8 mouse cellular contexts compared by ENCODE assay signal in the genomic region with DNA sequence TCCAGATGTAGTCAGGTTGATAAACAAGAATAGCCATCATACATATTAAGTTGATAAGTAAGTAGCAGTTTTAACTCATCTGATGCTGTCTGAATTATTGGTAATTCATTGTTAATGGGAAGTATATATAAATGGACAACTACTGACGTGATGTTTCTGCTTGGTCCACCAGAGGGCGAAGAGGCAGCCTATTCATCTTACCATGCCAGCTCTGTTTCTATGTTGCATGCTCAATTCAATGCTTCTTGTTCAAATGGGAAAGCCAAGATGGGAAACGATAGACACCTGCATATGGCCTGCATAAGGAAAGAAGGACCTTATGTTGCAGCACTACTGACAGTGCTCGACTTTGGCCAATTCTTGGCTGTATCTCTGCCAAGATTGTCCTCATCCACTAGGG.
DNase-seq lines count a peak whose midpoint lies in the region; ATAC-seq lines count a peak whose summit lies in the region.

No protein-coding gene starts in this region.

- H3K4me1 ChIP-seq in embryonic facial prominence, embryonic 14.5 days (ENCODE audit: control insufficient read depth, insufficient read depth, low read length), result no peaks in the 10 kb centered on the region

- intact Hi-C loops in gastrocnemius, postnatal 36 days (cut with DNase I), result loop anchor here (2.0 to 10.0 kb wide), 2 partner anchors 758 to 1068 kb away; partner anchors contain the start of gene 1700003H04Rik

- no peak overlapping the region for H3K27ac ChIP-seq in embryonic facial prominence, embryonic 14.5 days (replicated peaks; ENCODE audit: low read depth, low read length)

- no peaks in the 10 kb centered on the region for H3K27me3 ChIP-seq in embryonic facial prominence, embryonic 14.5 days (replicated peaks; ENCODE audit: control insufficient read depth, insufficient read depth, low read length)

- DNase-seq in gastrocnemius, adult 18-20 months (ENCODE audit: low spot score), result peak; percentile 15
- no peak for DNase-seq in gastrocnemius, postnatal 36 days
- DNase-seq in urinary bladder, postnatal 14 days (ENCODE audit: low spot score), result peak; percentile 29
- DNase-seq in urinary bladder, adult 18-20 months (ENCODE audit: low spot score in 2 of 2), result no peak
- DNase-seq in embryonic facial prominence, embryonic 14.5 days (ENCODE audit: low spot score), result peak; percentile 68
- DNase-seq in kidney, adult 9 months, result peak; percentile 56
- no peak for DNase-seq in spleen, postnatal 14 days (ENCODE audit: low spot score in 2 of 2)

- no peak overlapping the region for H3K9ac ChIP-seq in embryonic facial prominence, embryonic 14.5 days (ENCODE audit: low read depth, low read length)

- H3K36me3 ChIP-seq in embryonic facial prominence, embryonic 14.5 days (ENCODE audit: control insufficient read depth, insufficient read depth, low read length), result no peaks in the 10 kb centered on the region

- ATAC-seq in embryonic facial prominence, embryonic 14.5 days (ENCODE audit: low read depth), result peak; percentile 51
- peak; percentile 82 for ATAC-seq in megakaryocyte-erythroid progenitor cell, adult 5-6 weeks (replicated peaks; ENCODE audit: low FRiP score, low TSS enrichment, poor library complexity, severe bottlenecking)

- WGBS in embryonic facial prominence, embryonic 14.5 days, result 25% methylated on average over 4 of the region's 4 CpGs

- no peak overlapping the region for H3K4me2 ChIP-seq in embryonic facial prominence, embryonic 14.5 days (ENCODE audit: low read depth, low read length)

- no peaks in the 10 kb centered on the region for H3K9me3 ChIP-seq in embryonic facial prominence, embryonic 14.5 days (ENCODE audit: control insufficient read depth, low read length)

- no peak overlapping the region for H3K4me3 ChIP-seq in embryonic facial prominence, embryonic 14.5 days (ENCODE audit: low read depth, low read length)

Comparison
In these comparisons a context has a peak if more than half of its experiments do, and no peak if none do; other contexts are left out.
1. DNase-seq: peak in gastrocnemius, adult 18-20 months (single experiment), urinary bladder, postnatal 14 days (single experiment), embryonic facial prominence, embryonic 14.5 days (single experiment) and kidney, adult 9 months (single experiment); none in gastrocnemius, postnatal 36 days (0 of 2), urinary bladder, adult 18-20 months (0 of 2) and spleen, postnatal 14 days (0 of 2).